In genomic region chr19:57403700-57404501, GRCm38 (mm10) we compare ENCODE assay signal across 8 mouse cellular contexts. TPM values are rescaled to one million over a fixed set of nuclear protein-coding genes. Genes with fewer than 3 reads are reported as not detected.
DNase-seq lines count a peak whose midpoint lies in the region; ATAC-seq and TF ChIP-seq lines count a peak whose summit lies in the region.

No protein-coding gene starts in this region.

- no peak overlapping the region for H3K9ac ChIP-seq in limb, embryonic 11.5 days (ENCODE audit: low read length)
- no peak overlapping the region for H3K9ac ChIP-seq in midbrain, embryonic 13.5 days (replicated peaks)

- 9% methylated on average over 24 of the region's 24 CpGs for WGBS in limb, embryonic 11.5 days
- WGBS in midbrain, embryonic 13.5 days: 12% methylated on average over 24 of the region's 24 CpGs
- 7% methylated on average over 24 of the region's 24 CpGs for WGBS in small intestine, adult 2 months

- DNase-seq in adrenal gland, adult 8-10 months: peak; percentile 72
- peak; percentile 75 for DNase-seq in embryo, embryonic 11.5 days (ENCODE audit: low read depth, low spot score)
- peak; percentile 83 to 91 for DNase-seq in heart, adult 18-20 months
- DNase-seq in kidney, adult 11 months: peak; percentile 79
- peak; percentile 91 for DNase-seq in limb, embryonic 11.5 days (ENCODE audit: low spot score)

- TF ChIP-seq CTCF in small intestine, adult 2 months (IDR thresholded peaks at IDR 0.05; ENCODE audit: extremely low read depth, insufficient read length, insufficient replicate concordance, low read depth, low read length): peak; percentile 82

- no peak for TF ChIP-seq POLR2A in small intestine, adult 2 months (IDR thresholded peaks at IDR 0.05; ENCODE audit: low read depth, low read length)

- H3K4me1 ChIP-seq in limb, embryonic 11.5 days (ENCODE audit: control insufficient read depth, insufficient read depth, low read length): no peaks in the 10 kb centered on the region
- H3K4me1 ChIP-seq in midbrain, embryonic 13.5 days (replicated peaks): peaks cover 22% of the 10 kb centered on the region
- peaks cover 12% of the 10 kb centered on the region for H3K4me1 ChIP-seq in small intestine, adult 2 months (ENCODE audit: control insufficient read depth, insufficient read depth, insufficient read length, low read length)

- ATAC-seq in limb, embryonic 11.5 days (ENCODE audit: insufficient number of reproducible peaks, low FRiP score, low TSS enrichment, low read depth): no peak
- peak; percentile 51; the same call in 1 of the 2 replicates for ATAC-seq in midbrain, embryonic 13.5 days
- ATAC-seq in erythroid progenitor cell, adult 5-6 weeks (replicated peaks; ENCODE audit: low FRiP score, poor library complexity, severe bottlenecking): no peak

- H3K9me3 ChIP-seq in limb, embryonic 11.5 days (ENCODE audit: control insufficient read depth, low read length): no peaks in the 10 kb centered on the region
- H3K9me3 ChIP-seq in midbrain, embryonic 13.5 days: no peaks in the 10 kb centered on the region

- H3K27me3 ChIP-seq in limb, embryonic 11.5 days (ENCODE audit: control insufficient read depth, insufficient read depth, low read length): no peaks in the 10 kb centered on the region
- H3K27me3 ChIP-seq in midbrain, embryonic 13.5 days: no peaks in the 10 kb centered on the region
- H3K27me3 ChIP-seq in small intestine, adult 2 months (ENCODE audit: control insufficient read depth, insufficient read depth, low read length): no peaks in the 10 kb centered on the region

- no peaks in the 10 kb centered on the region for H3K36me3 ChIP-seq in limb, embryonic 11.5 days (ENCODE audit: control insufficient read depth, insufficient read depth, low read length)
- no peaks in the 10 kb centered on the region for H3K36me3 ChIP-seq in midbrain, embryonic 13.5 days
- no peaks in the 10 kb centered on the region for H3K36me3 ChIP-seq in small intestine, adult 2 months (ENCODE audit: control insufficient read depth, insufficient read depth, low read length)

- peak overlapping the region; percentile 30; the same call in 1 of the 2 replicates for H3K4me2 ChIP-seq in limb, embryonic 11.5 days (ENCODE audit: low read depth, severe bottlenecking)
- peak overlapping the region; percentile 35 for H3K4me2 ChIP-seq in midbrain, embryonic 13.5 days (replicated peaks)

- H3K4me3 ChIP-seq in limb, embryonic 11.5 days (ENCODE audit: low read depth, low read length): no peak overlapping the region
- no peak overlapping the region for H3K4me3 ChIP-seq in midbrain, embryonic 13.5 days (replicated peaks)
- H3K4me3 ChIP-seq in small intestine, adult 2 months (ENCODE audit: low read depth, low read length): 0 out of 2 replicates have a peak overlapping the region, but pooled peaks have one; percentile 9

- H3K27ac ChIP-seq in limb, embryonic 11.5 days (replicated peaks; ENCODE audit: low read depth, low read length): no peak overlapping the region
- no peak overlapping the region for H3K27ac ChIP-seq in midbrain, embryonic 13.5 days
- H3K27ac ChIP-seq in small intestine, adult 2 months (ENCODE audit: insufficient read depth, low read depth, low read length): peak overlapping the region; percentile 77

RNA-seq across cellular contexts. Expression of gene Fam160b1, which starts 43.4 kb away (rescaled TPM):
- total RNA-seq in adrenal gland, adult 8-10 months (2022): 10 to 100 TPM; 20.8 to 26.1 (median 24.4) TPM
- total RNA-seq in heart, adult 18-20 months (2021): 10 to 100 TPM; 10.5 to 11.1 TPM
- polyA plus RNA-seq in limb, embryonic 11.5 days (2014; fragmentation: Nextera tagmentation; extraction: Ambion mirVana): 15.8 and 16.6 TPM in 2 replicates
- 14.2 TPM in 2 replicates for polyA plus RNA-seq in midbrain, embryonic 13.5 days (2015; fragmentation: Nextera tagmentation; extraction: Ambion mirVana)
- polyA plus RNA-seq in small intestine, adult 2 months (2012; rRNA removed): 6.4 and 11.5 TPM in 2 replicates
- total RNA-seq in erythroid progenitor cell, adult 5-6 weeks (2015; ENCODE audit: low replicate concordance): 19.5 and 20.1 TPM in 2 replicates
- total RNA-seq in erythroid progenitor cell, adult 5-6 weeks (2017; ENCODE audit: low replicate concordance): 8.5 and 15.5 TPM in 2 replicates

RNA-seq across cellular contexts. Expression of gene Trub1, which starts 48.8 kb away (rescaled TPM):
- 10 to 100 TPM; 15.9 to 20.2 (median 18.5) TPM for total RNA-seq in adrenal gland, adult 8-10 months (2022)
- 1 to 10 TPM; 3.9 to 5.9 TPM for total RNA-seq in heart, adult 18-20 months (2021)
- polyA plus RNA-seq in limb, embryonic 11.5 days (2014; fragmentation: Nextera tagmentation; extraction: Ambion mirVana): 23.4 and 27.2 TPM in 2 replicates
- polyA plus RNA-seq in midbrain, embryonic 13.5 days (2015; fragmentation: Nextera tagmentation; extraction: Ambion mirVana): 14.2 and 15.1 TPM in 2 replicates
- polyA plus RNA-seq in small intestine, adult 2 months (2012; rRNA removed): 1.5 and 1.6 TPM in 2 replicates
- not detected in 2 replicates for total RNA-seq in erythroid progenitor cell, adult 5-6 weeks (2015; ENCODE audit: low replicate concordance)
- total RNA-seq in erythroid progenitor cell, adult 5-6 weeks (2017; ENCODE audit: low replicate concordance): 2.7 TPM in 1 of 2 replicates, not detected in the other
